Mouse (Mus musculus): ENCODE measurements around the gene Abca5.

GRCm38 (mm10) chr11:110348170-110348569 lies 10.7 kb upstream of the Abca5 start:
- TF ChIP-seq EP300 (IDR thresholded peaks at IDR 0.05; ENCODE audit: low read depth) = no peak
- no peak for TF ChIP-seq CTCF (IDR thresholded peaks at IDR 0.05; ENCODE audit: low read depth)
